Mouse (Mus musculus) retina, embryonic 14.5 days (tissue): ENCODE results near the gene Samt4.
"Not testable (repeated sequence)": the region's sequence is repeated elsewhere in the genome, so short reads cannot be mapped to it uniquely, and the experiment has no call there.

ENCODE experiments used
- DNase-seq: peaks from one replicate; pipeline ENCODE4 v3.0.0-alpha.2; 2015; ENCODE audit warnings: low spot score

Gene Samt4

GRCm38 (mm10) chrX:154481702-154482101 is at the start of gene Samt4:
Samt4 (plus strand) TSS chrX:154482002.
- no peak for DNase-seq

DNA sequence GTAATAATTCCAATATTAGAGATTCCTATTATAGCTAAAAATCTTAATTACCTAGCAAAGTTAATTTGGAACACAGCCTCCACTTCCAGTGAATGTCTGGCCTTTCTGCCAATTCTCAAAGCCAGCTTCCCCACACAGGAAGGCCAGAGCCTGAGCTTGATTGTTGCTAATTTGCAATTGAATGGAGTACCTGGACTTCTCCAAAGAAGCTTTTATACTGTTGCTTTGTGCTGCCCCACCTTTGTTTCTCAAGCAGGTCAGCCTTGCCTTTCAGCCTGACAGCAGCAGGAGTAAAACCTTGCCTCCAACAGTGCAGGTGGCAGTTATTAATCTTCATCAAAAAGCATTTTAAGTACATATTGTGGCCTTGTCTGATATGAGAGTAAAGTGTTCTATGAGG is 38.1 kb upstream of the Samt4 start:
- not testable (repeated sequence) for DNase-seq

DNA sequence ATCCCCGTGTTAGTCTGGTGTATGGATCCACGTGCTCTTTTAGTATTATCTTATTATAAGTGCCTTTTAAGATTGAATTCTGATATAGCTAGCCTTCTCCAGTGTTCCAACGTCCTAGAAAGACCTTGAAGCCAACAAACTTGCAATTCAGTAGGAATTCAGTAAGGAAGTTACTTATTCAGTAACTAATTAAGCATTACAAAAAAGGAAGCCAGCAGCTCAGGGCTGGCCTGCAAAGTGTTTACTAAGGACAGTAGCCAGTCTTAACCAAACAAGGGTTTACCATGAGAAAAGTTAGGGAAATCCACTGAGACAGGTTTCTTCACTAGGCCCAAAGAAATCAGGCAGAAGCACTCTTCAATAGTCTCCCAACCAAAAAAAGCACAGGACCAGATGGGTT is 13.4 kb upstream of the Samt4 start:
- not testable (repeated sequence) for DNase-seq
